Mouse (Mus musculus) MEL (cell line): Measurements from ENCODE around the gene Gatc.

Source experiments
- BHLHE40 ChIP-seq: IDR thresholded peaks from 2 replicates; pipeline ENCODE4 v1.6.1; 2012; ENCODE audit warnings: low read depth, mild to moderate bottlenecking, inconsistent platforms, low read length, improper control_type of control experiment, borderline replicate concordance
- CHD2 ChIP-seq: IDR thresholded peaks from 2 replicates; pipeline ENCODE4 v1.6.1; 2011; ENCODE audit warnings: low read length, improper control_type of control experiment
- CTCF ChIP-seq, 3 experiments: IDR thresholded peaks in 2 of 3; conservative IDR thresholded peaks in 1 of 3; 2 replicates each; pipeline ENCODE4 v1.5.1; 2011 to 2012; ENCODE audit warnings: low read length in 3 of 3, low read depth in 2 of 3, mild to moderate bottlenecking in 2 of 3, improper control_type of control experiment in 1 of 3, inconsistent platforms in 1 of 3, mixed read lengths in 1 of 3, moderate library complexity in 1 of 3; ENCODE audit not compliant: control insufficient read depth in 1 of 3, insufficient read depth in 1 of 3, poor library complexity in 1 of 3, severe bottlenecking in 1 of 3
- E2F4 ChIP-seq: IDR thresholded peaks from 2 replicates; pipeline ENCODE4 v1.6.1; 2011; ENCODE audit warnings: low read depth, low read length, improper control_type of control experiment, borderline replicate concordance
- JUND ChIP-seq: IDR thresholded peaks from 2 replicates; pipeline ENCODE4 v1.6.1; 2011; ENCODE audit warnings: low read depth, mild to moderate bottlenecking, improper control_type of control experiment, low read length
- MAX ChIP-seq: IDR thresholded peaks from 2 replicates; pipeline ENCODE4 v1.6.1; 2011; ENCODE audit warnings: low read length, improper control_type of control experiment
- MXI1 ChIP-seq: IDR thresholded peaks from 2 replicates; pipeline ENCODE4 v1.6.1; 2011; ENCODE audit warnings: mild to moderate bottlenecking, low read depth, low read length, improper control_type of control experiment
- NRF1 ChIP-seq: IDR thresholded peaks from 2 replicates; pipeline ENCODE4 v1.6.1; 2014; ENCODE audit warnings: low read depth, mild to moderate bottlenecking, inconsistent platforms, low read length, improper control_type of control experiment, moderate library complexity; ENCODE audit not compliant: poor library complexity, insufficient read depth, severe bottlenecking
- POLR2A ChIP-seq, 2 experiments: IDR thresholded peaks; 2 replicates each; pipeline ENCODE4 v1.6.1; 2011 to 2012; ENCODE audit warnings: low read length in 2 of 2, mild to moderate bottlenecking in 2 of 2, control low read depth in 1 of 2, improper control_type of control experiment in 1 of 2, low read depth in 1 of 2, moderate library complexity in 1 of 2; ENCODE audit not compliant: control insufficient read depth in 1 of 2, insufficient read depth in 1 of 2, poor library complexity in 1 of 2
- POLR2AphosphoS2 ChIP-seq: IDR thresholded peaks from 2 replicates; pipeline ENCODE4 v1.6.1; 2011; ENCODE audit warnings: low read length, improper control_type of control experiment
- UBTF ChIP-seq: IDR thresholded peaks from 2 replicates; pipeline ENCODE4 v1.6.1; 2012; ENCODE audit warnings: low read depth, mild to moderate bottlenecking, inconsistent platforms, low read length, improper control_type of control experiment, moderate library complexity, borderline replicate concordance; ENCODE audit not compliant: insufficient read depth
- USF1 ChIP-seq: IDR thresholded peaks from 2 replicates; pipeline ENCODE4 v1.6.1; 2014; ENCODE audit warnings: low read depth, mild to moderate bottlenecking, inconsistent platforms, low read length, improper control_type of control experiment, moderate library complexity
- ZKSCAN1 ChIP-seq: IDR thresholded peaks from 2 replicates; pipeline ENCODE4 v1.6.1; 2012; ENCODE audit warnings: low read depth, mild to moderate bottlenecking, inconsistent platforms, low read length, improper control_type of control experiment, moderate library complexity

DNA sequence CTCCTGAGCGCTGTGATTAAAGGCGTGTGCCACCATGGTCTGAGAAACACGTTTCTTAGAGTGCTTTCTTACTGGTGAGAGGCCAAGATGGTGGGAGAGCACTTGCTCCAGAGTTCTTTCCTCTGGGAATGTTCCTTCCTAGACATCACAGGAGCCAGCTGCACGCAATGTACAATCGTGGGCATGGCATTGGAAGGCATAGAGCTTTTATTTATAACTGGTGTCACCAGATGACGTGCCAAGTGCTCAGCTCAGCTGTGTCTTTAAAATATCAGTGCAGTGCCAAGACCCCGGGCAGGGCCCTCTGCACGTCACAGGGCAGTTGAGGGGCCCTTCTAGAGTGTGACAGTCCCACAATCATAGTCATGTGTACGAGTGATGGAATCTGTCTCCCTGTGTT lies 10.0 kb downstream of the Gatc start:
- TF ChIP-seq MAX (no peak), CTCF (IDR thresholded peaks at IDR 0.05 in 2 of 3, conservative IDR thresholded peaks at IDR 0.05 in 1 of 3; ENCODE audit: control insufficient read depth in 1 of 3, insufficient read depth in 1 of 3, low read depth in 2 of 3, low read length in 3 of 3, poor library complexity in 1 of 3, severe bottlenecking in 1 of 3) (no peak), USF1 (no peak), CHD2 (no peak), UBTF (no peak), POLR2AphosphoS2 (no peak), POLR2A (IDR thresholded peaks at IDR 0.05; ENCODE audit: control insufficient read depth in 1 of 2, insufficient read depth in 1 of 2, low read depth in 1 of 2, low read length in 2 of 2, poor library complexity in 1 of 2) (no peak), E2F4 (no peak), JUND (no peak), ZKSCAN1 (no peak), BHLHE40 (no peak), NRF1 (no peak), MXI1 (no peak)
